Mouse (Mus musculus) CH12.LX (cell line): ENCODE data around the gene Atp5h. TPM values are rescaled to one million over a fixed set of nuclear protein-coding genes. Genes with fewer than 3 reads are reported as not detected.

Experiments used
- DNase-seq: peaks from one replicate; pipeline ENCODE4 v3.0.0-alpha.2; 2013; ENCODE audit errors: extremely low read depth
- H3K27ac ChIP-seq: 2 replicates; pipeline ENCODE4 v1.5.1; 2012; ENCODE audit warnings: low read depth, mild to moderate bottlenecking, control low read depth, moderate library complexity; ENCODE audit not compliant: insufficient read depth
- H3K27me3 ChIP-seq: replicated peaks from 2 replicates; pipeline ENCODE3; 2012; ENCODE audit warnings: inconsistent platforms
- H3K36me3 ChIP-seq, 2 experiments: replicated peaks in 1 of 2; 2 replicates each; pipeline versions ENCODE3 to v1.6.1; 2012; ENCODE audit warnings: inconsistent platforms in 1 of 2, low read length in 1 of 2, mild to moderate bottlenecking in 1 of 2, mixed read lengths in 1 of 2, moderate library complexity in 1 of 2; ENCODE audit not compliant: control insufficient read depth in 1 of 2, insufficient read depth in 1 of 2
- H3K4me1 ChIP-seq, 2 experiments: 2 replicates each; pipeline ENCODE4 v1.6.1; 2012; ENCODE audit warnings: inconsistent platforms in 1 of 2, moderate library complexity in 1 of 2; ENCODE audit not compliant: insufficient read depth in 2 of 2, control insufficient read depth in 1 of 2
- H3K4me2 ChIP-seq: 2 replicates; pipeline ENCODE4 v1.6.1; 2012; ENCODE audit warnings: low read depth, mild to moderate bottlenecking, control low read depth; ENCODE audit not compliant: poor library complexity, insufficient read depth, severe bottlenecking
- H3K4me3 ChIP-seq, 3 experiments: fragments of 150-350 bp in 1 of 3; sonication (generic) in 1 of 3; replicated peaks in 1 of 3; 2 replicates each; pipeline versions ENCODE3 to v1.5.1; 2011 to 2012; ENCODE audit warnings: low read depth in 2 of 3, low read length in 2 of 3, mild to moderate bottlenecking in 2 of 3, moderate library complexity in 2 of 3, control low read depth in 1 of 3, improper control_type of control experiment in 1 of 3, inconsistent platforms in 1 of 3, mixed read lengths in 1 of 3; ENCODE audit not compliant: poor library complexity in 1 of 3
- H3K79me2 ChIP-seq: replicated peaks from 2 replicates; pipeline ENCODE4 v1.6.1; 2012; ENCODE audit warnings: mild to moderate bottlenecking, moderate library complexity; ENCODE audit not compliant: control insufficient read depth, poor library complexity, insufficient read depth, severe bottlenecking; ENCODE audit errors: extremely low read depth
- H3K9ac ChIP-seq: 2 replicates; pipeline ENCODE4 v1.6.1; 2012; ENCODE audit warnings: low read depth, mild to moderate bottlenecking, control low read depth, moderate library complexity; ENCODE audit not compliant: insufficient read depth
- H3K9me3 ChIP-seq: replicated peaks from 2 replicates; pipeline ENCODE3; 2012; ENCODE audit warnings: low read length, inconsistent platforms, mixed read lengths
- BHLHE40 ChIP-seq: IDR thresholded peaks from 2 replicates; pipeline ENCODE4 v1.6.1; 2011; ENCODE audit warnings: mild to moderate bottlenecking, low read depth, low read length, improper control_type of control experiment
- CTCF ChIP-seq, 2 experiments: IDR thresholded peaks in 1 of 2; conservative IDR thresholded peaks in 1 of 2; 2 replicates each; pipeline ENCODE4 v1.5.1; 2011 to 2012; ENCODE audit warnings: low read depth in 2 of 2, low read length in 2 of 2, improper control_type of control experiment in 1 of 2, inconsistent platforms in 1 of 2, mild to moderate bottlenecking in 1 of 2, moderate library complexity in 1 of 2
- E2F4 ChIP-seq: IDR thresholded peaks from 2 replicates; pipeline ENCODE4 v1.6.1; 2011; ENCODE audit warnings: low read depth, low read length, improper control_type of control experiment; ENCODE audit not compliant: insufficient replicate concordance
- ELF1 ChIP-seq: IDR thresholded peaks from 2 replicates; pipeline ENCODE4 v1.6.1; 2014; ENCODE audit warnings: low read depth, mild to moderate bottlenecking, inconsistent platforms, low read length, improper control_type of control experiment
- EP300 ChIP-seq: IDR thresholded peaks from 2 replicates; pipeline ENCODE4 v1.6.1; 2011; ENCODE audit warnings: low read length, improper control_type of control experiment
- ETS1 ChIP-seq: conservative IDR thresholded peaks from 2 replicates; pipeline ENCODE4 v1.6.1; 2012; ENCODE audit warnings: low read depth, mild to moderate bottlenecking, inconsistent platforms, low read length, improper control_type of control experiment, moderate library complexity
- GABPA ChIP-seq: IDR thresholded peaks from 2 replicates; pipeline ENCODE4 v1.6.1; 2012; ENCODE audit warnings: low read depth, low read length, improper control_type of control experiment, inconsistent platforms; ENCODE audit not compliant: insufficient replicate concordance
- KAT2A ChIP-seq: IDR thresholded peaks from 2 replicates; pipeline ENCODE4 v1.6.1; 2012; ENCODE audit warnings: low read length, improper control_type of control experiment, inconsistent platforms; ENCODE audit not compliant: insufficient replicate concordance
- MAFK ChIP-seq: IDR thresholded peaks from 2 replicates; pipeline ENCODE4 v1.6.1; 2011; ENCODE audit warnings: low read length, improper control_type of control experiment; ENCODE audit not compliant: insufficient replicate concordance
- MAX ChIP-seq: IDR thresholded peaks from 2 replicates; pipeline ENCODE4 v1.6.1; 2011; ENCODE audit warnings: low read length, improper control_type of control experiment
- MEF2A ChIP-seq: IDR thresholded peaks from 2 replicates; pipeline ENCODE4 v1.6.1; 2014; ENCODE audit warnings: low read depth, mild to moderate bottlenecking, inconsistent platforms, low read length, improper control_type of control experiment, borderline replicate concordance
- POLR2A ChIP-seq: IDR thresholded peaks from 2 replicates; pipeline ENCODE4 v1.6.1; 2011; ENCODE audit warnings: low read depth, mild to moderate bottlenecking, improper control_type of control experiment, low read length
- POLR2AphosphoS2 ChIP-seq: IDR thresholded peaks from 2 replicates; pipeline ENCODE4 v1.6.1; 2011; ENCODE audit warnings: low read depth, low read length, improper control_type of control experiment
- TCF12 ChIP-seq: IDR thresholded peaks from 2 replicates; pipeline ENCODE4 v1.6.1; 2014; ENCODE audit warnings: low read depth, mild to moderate bottlenecking, inconsistent platforms, low read length, improper control_type of control experiment
- ZC3H11A ChIP-seq: IDR thresholded peaks from 2 replicates; pipeline ENCODE4 v1.6.1; 2012; ENCODE audit warnings: low read depth, mild to moderate bottlenecking, inconsistent platforms, low read length, improper control_type of control experiment
- ZMIZ1 ChIP-seq: IDR thresholded peaks from 2 replicates; pipeline ENCODE4 v1.6.1; 2012; ENCODE audit warnings: low read depth, mild to moderate bottlenecking, inconsistent platforms, low read length, improper control_type of control experiment
- dilution Hi-C: fragments of 300-500 bp; cut with MboI; formaldehyde crosslinking; loops from 2 replicates; pipeline ENCODE4 v1.14.3; 2020; ENCODE audit warnings: low sequenced_read_pairs; ENCODE audit not compliant: extremely low pct_unique_long_range_greater_than_20kb, extremely low pct_ligation_motif_present
- in situ Hi-C: fragments of 300-500 bp; cut with MboI; formaldehyde crosslinking; loops from 3 replicates; pipeline ENCODE4 v1.14.3; 2019; ENCODE audit warnings: low sequenced_read_pairs, low pct_ligation_motif_present, low pct_unique_long_range_greater_than_20kb, mixed read lengths
- polyA plus RNA-seq: library from polyadenylated mRNA; unstranded; fragments of >175 nt; gene quantifications from 2 replicates; pipeline ENCODE4 v1.2.1, GENCODE M21; 2012; ENCODE audit warnings: low read depth; ENCODE audit not compliant: insufficient read length
- total RNA-seq, 2 experiments: library from RNA; depleted of rRNA; stranded (reverse); fragments of 300-350 nt in 1 of 2; fragments of >200 nt in 1 of 2; gene quantifications; 2 replicates each; pipeline ENCODE4 v1.2.3; 2012 to 2014

Atp5h gene
- total and polyA plus RNA-seq, 3 experiments: 500 to 711 (median 671) TPM

GRCm38 (mm10) chr11:115377854-115378253 is 41.9 kb downstream of the Atp5h start:
- no peaks in the 10 kb centered on the region for H3K36me3 ChIP-seq
- H3K4me2 ChIP-seq: no peak overlapping the region
- H3K4me1 ChIP-seq: peaks cover 4 to 10% of the 10 kb centered on the region in 2 experiments; a peak in 3 of 4 replicates
- no peak for DNase-seq
- no peak overlapping the region for H3K27ac ChIP-seq
- peaks cover 19% of the 10 kb centered on the region for H3K9me3 ChIP-seq
- H3K27me3 ChIP-seq: peaks cover 65% of the 10 kb centered on the region
- no peak overlapping the region for H3K4me3 ChIP-seq
- in situ Hi-C loops: no loop called here
- H3K9ac ChIP-seq: no peak overlapping the region
- TF ChIP-seq EP300: no peak
- TF ChIP-seq CTCF (conservative IDR thresholded peaks at IDR 0.05 in 1 of 2, IDR thresholded peaks at IDR 0.05 in 1 of 2; ENCODE audit: low read depth in 2 of 2, low read length in 2 of 2): peak in 1 of 2 experiments; percentile 23; a peak in 2 of 4 replicates
- no peak for TF ChIP-seq ZMIZ1
- no peaks in the 10 kb centered on the region for H3K79me2 ChIP-seq
- dilution Hi-C loops: no loop called here

GRCm38 (mm10) chr11:115377254-115377653 is 42.5 kb downstream of the Atp5h start:
- dilution Hi-C loops (no loop called here), in situ Hi-C loops (no loop called here)
- Histone ChIP-seq H3K79me2 (no peaks in the 10 kb centered on the region), H3K9ac (no peak overlapping the region), H3K4me1 (peaks cover 4 to 10% of the 10 kb centered on the region in 2 experiments; a peak in 3 of 4 replicates), H3K27me3 (peaks cover 67% of the 10 kb centered on the region), H3K4me2 (no peak overlapping the region), H3K9me3 (peaks cover 18% of the 10 kb centered on the region), H3K27ac (no peak overlapping the region), H3K4me3 (no peak overlapping the region), H3K36me3 (no peaks in the 10 kb centered on the region)
- no peak for DNase-seq
- no peak for TF ChIP-seq KAT2A
- TF ChIP-seq ZC3H11A: no peak
- no peak for TF ChIP-seq E2F4
- TF ChIP-seq MAFK: no peak
- no peak for TF ChIP-seq POLR2A
- no peak for TF ChIP-seq TCF12
- no peak for TF ChIP-seq MAX
- no peak for TF ChIP-seq MEF2A
- no peak for TF ChIP-seq ELF1
- no peak for TF ChIP-seq EP300

- Histone ChIP-seq H3K27ac (no peak overlapping the region), H3K4me2 (no peak overlapping the region), H3K27me3 (peaks cover 72% of the 10 kb centered on the region), H3K4me1 (peaks cover 4 to 10% of the 10 kb centered on the region in 2 experiments; a peak in 3 of 4 replicates), H3K79me2 (no peaks in the 10 kb centered on the region), H3K9ac (no peak overlapping the region), H3K9me3 (peaks cover 12% of the 10 kb centered on the region), H3K4me3 (no peak overlapping the region), H3K36me3 (no peaks in the 10 kb centered on the region)
- dilution Hi-C loops: no loop called here
- in situ Hi-C loops: no loop called here
- no peak for TF ChIP-seq POLR2AphosphoS2
- no peak for TF ChIP-seq ETS1
- no peak for TF ChIP-seq GABPA
- no peak for TF ChIP-seq E2F4
- no peak for TF ChIP-seq BHLHE40
- TF ChIP-seq, all 38 proteins: peak for 0
- no peak for DNase-seq
Observed at GRCm38 (mm10) chr11:115376722-115377121, 43.0 kb downstream of the Atp5h start.
